Mouse (Mus musculus): Measurements from ENCODE around the gene Gja3. TPM values are rescaled to one million over a fixed set of nuclear protein-coding genes. Genes with fewer than 3 reads are reported as not detected.

Gja3 gene
- 0.89 and 0.97 TPM in 2 replicates for polyA plus RNA-seq (2015; fragmentation: Nextera tagmentation; extraction: Ambion mirVana)

DNA sequence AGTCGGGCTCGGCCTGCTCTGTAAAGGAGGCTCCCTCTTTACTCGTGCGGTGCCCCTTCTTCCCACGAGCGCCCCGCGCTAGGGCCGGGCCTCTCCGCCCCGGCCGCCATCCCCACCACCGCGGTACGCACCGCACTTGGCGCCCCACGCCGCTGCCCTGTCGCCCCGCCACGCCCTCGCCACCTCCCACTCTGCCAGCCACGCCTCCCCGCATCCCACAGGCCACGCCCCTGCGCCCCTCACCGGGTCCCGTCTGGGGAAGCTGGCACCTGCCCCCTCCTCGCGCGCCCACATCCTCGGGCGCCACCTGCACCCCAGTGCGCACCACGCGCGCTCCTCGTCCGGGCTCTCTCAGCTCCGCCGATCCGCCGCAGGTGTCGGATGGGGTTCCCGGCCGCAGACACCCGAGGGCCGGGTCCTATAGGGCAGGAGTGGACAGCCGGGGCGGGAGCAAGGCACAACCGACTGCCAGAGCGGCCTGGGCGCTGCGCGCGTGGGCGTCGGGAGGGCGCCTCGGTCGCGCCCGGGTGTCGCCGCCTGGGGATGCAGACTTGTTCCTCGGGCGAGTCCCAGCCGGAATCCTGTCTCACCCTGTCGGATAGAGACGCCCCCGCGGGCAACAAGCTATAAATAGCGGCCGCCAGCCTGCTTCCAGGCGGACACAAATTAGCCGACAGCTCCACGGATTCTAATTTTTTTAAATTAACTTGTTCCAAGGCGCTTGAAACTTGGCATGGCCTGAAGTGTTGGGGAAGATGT is at the start of gene Gja3:
TSS of gene Gja3 (minus strand) at position 538 of the 759 bp plus-strand sequence.
- Histone ChIP-seq H3K4me3 (peak within 1 kb of the TSS; percentile 48), H3K9ac (peak within 1 kb of the TSS; percentile 22), H3K4me1 (peaks cover 13% of the 10 kb centered on the region; the same call in 1 of the 2 replicates), H3K4me2 (peak within 1 kb of the TSS; percentile 97), H3K27me3 (replicated peaks) (peaks cover 39% of the 10 kb centered on the region), H3K36me3 (replicated peaks) (no peaks in the 10 kb centered on the region), H3K27ac (no peak within 1 kb of the TSS), H3K9me3 (no peaks in the 10 kb centered on the region)
- WGBS = under 1% methylated on average over 77 of the region's 79 CpGs
- ATAC-seq (replicated peaks) = peak; percentile 62

- H3K4me2 ChIP-seq = no peak overlapping the region
- H3K27me3 ChIP-seq (replicated peaks) = peaks cover 54% of the 10 kb centered on the region
- peaks cover 19% of the 10 kb centered on the region for H3K4me1 ChIP-seq
- H3K27ac ChIP-seq = no peak overlapping the region
- H3K9me3 ChIP-seq = no peaks in the 10 kb centered on the region
- WGBS = 81% methylated on average over 8 of the region's 8 CpGs
- H3K36me3 ChIP-seq (replicated peaks) = no peaks in the 10 kb centered on the region
- H3K4me3 ChIP-seq = no peak overlapping the region
- ATAC-seq (replicated peaks) = no peak
- no peak overlapping the region for H3K9ac ChIP-seq
These were observed 49.2 kb upstream of the Gja3 start for GRCm38 (mm10) chr14:57107091-57107490.

GRCm38 (mm10) chr14:57105721-57106120 is 47.8 kb upstream of the Gja3 start:
- 43% methylated on average over 11 of the region's 11 CpGs for WGBS
- Histone ChIP-seq H3K27me3 (replicated peaks) (peaks cover 60% of the 10 kb centered on the region), H3K36me3 (replicated peaks) (no peaks in the 10 kb centered on the region), H3K4me3 (no peak overlapping the region), H3K27ac (no peak overlapping the region), H3K4me1 (peaks cover 19% of the 10 kb centered on the region), H3K9me3 (no peaks in the 10 kb centered on the region), H3K4me2 (no peak overlapping the region), H3K9ac (no peak overlapping the region)
- ATAC-seq (replicated peaks) = no peak

- Histone ChIP-seq H3K4me1 (peaks cover 19% of the 10 kb centered on the region), H3K4me3 (no peak overlapping the region), H3K9me3 (no peaks in the 10 kb centered on the region), H3K27me3 (replicated peaks) (peaks cover 60% of the 10 kb centered on the region), H3K27ac (no peak overlapping the region), H3K36me3 (replicated peaks) (no peaks in the 10 kb centered on the region), H3K9ac (no peak overlapping the region), H3K4me2 (peak overlapping the region; percentile 99)
- ATAC-seq (replicated peaks) = peak; percentile 3; the same call in 1 of the 2 replicates
- WGBS = 9% methylated on average over 14 of the region's 14 CpGs
These were observed 47.2 kb upstream of the Gja3 start for GRCm38 (mm10) chr14:57105111-57105510.

GRCm38 (mm10) chr14:57104106-57105023 is 46.5 kb upstream of the Gja3 start, which contains the start of gene Gjb2:
TSS of gene Gjb2 (minus strand) at chr14:57104702.
- Histone ChIP-seq H3K27ac (no peak within 1 kb of the TSS), H3K9me3 (no peaks in the 10 kb centered on the region), H3K4me1 (peaks cover 19% of the 10 kb centered on the region), H3K36me3 (replicated peaks) (no peaks in the 10 kb centered on the region), H3K4me3 (peak within 1 kb of the TSS; percentile 55), H3K9ac (peak within 1 kb of the TSS; percentile 29), H3K27me3 (replicated peaks) (peaks cover 60% of the 10 kb centered on the region), H3K4me2 (peak within 1 kb of the TSS; percentile 99)
- WGBS = under 1% methylated on average over 94 of the region's 101 CpGs
- ATAC-seq (replicated peaks) = peak; percentile 81

- Histone ChIP-seq H3K27me3 (replicated peaks) (peaks cover 60% of the 10 kb centered on the region), H3K4me3 (peak overlapping the region; percentile 55), H3K4me1 (peaks cover 19% of the 10 kb centered on the region), H3K4me2 (peak overlapping the region; percentile 99), H3K9ac (peak overlapping the region; percentile 29), H3K27ac (no peak overlapping the region), H3K36me3 (replicated peaks) (no peaks in the 10 kb centered on the region), H3K9me3 (no peaks in the 10 kb centered on the region)
- ATAC-seq (replicated peaks) = no peak
- under 1% methylated on average over 22 of the region's 22 CpGs for WGBS
These were observed 45.8 kb upstream of the Gja3 start for GRCm38 (mm10) chr14:57103711-57104105.

DNA sequence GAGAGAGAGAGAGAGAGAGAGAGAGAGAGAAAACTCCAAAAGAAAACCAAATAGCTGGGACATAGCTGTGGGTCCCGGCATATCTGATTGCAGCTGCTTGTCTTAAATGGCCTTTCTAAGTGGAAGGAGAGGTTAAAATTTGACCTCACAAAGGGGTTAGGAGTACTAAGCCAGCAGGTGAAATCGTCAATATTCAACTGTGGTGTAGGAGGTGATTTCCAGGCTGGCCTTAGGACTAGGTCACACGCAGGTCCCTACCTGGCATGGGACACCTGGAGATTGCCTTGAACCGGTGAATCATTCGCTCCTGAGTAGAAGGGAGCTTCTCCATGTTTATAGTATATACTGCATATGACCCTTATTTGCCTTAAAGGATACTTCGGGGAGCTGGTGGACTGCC is 45.2 kb upstream of the Gja3 start:
- 56% methylated on average over 6 of the region's 6 CpGs for WGBS
- H3K4me3 ChIP-seq = no peak overlapping the region
- H3K36me3 ChIP-seq (replicated peaks) = no peaks in the 10 kb centered on the region
- H3K27me3 ChIP-seq (replicated peaks) = peaks cover 60% of the 10 kb centered on the region
- H3K4me2 ChIP-seq = peak overlapping the region; percentile 99; the same call in 1 of the 2 replicates
- ATAC-seq (replicated peaks) = no peak
- H3K4me1 ChIP-seq = peaks cover 19% of the 10 kb centered on the region
- no peak overlapping the region for H3K9ac ChIP-seq
- no peak overlapping the region for H3K27ac ChIP-seq
- no peaks in the 10 kb centered on the region for H3K9me3 ChIP-seq

GRCm38 (mm10) chr14:57101623-57102022 is 43.7 kb upstream of the Gja3 start:
- no peak for ATAC-seq (replicated peaks)
- Histone ChIP-seq H3K4me2 (no peak overlapping the region), H3K4me1 (peaks cover 19% of the 10 kb centered on the region), H3K27me3 (replicated peaks) (peaks cover 50% of the 10 kb centered on the region), H3K9ac (no peak overlapping the region), H3K4me3 (no peak overlapping the region), H3K9me3 (no peaks in the 10 kb centered on the region), H3K36me3 (replicated peaks) (no peaks in the 10 kb centered on the region), H3K27ac (no peak overlapping the region)
- 88% methylated on average over 7 of the region's 7 CpGs for WGBS

DNA sequence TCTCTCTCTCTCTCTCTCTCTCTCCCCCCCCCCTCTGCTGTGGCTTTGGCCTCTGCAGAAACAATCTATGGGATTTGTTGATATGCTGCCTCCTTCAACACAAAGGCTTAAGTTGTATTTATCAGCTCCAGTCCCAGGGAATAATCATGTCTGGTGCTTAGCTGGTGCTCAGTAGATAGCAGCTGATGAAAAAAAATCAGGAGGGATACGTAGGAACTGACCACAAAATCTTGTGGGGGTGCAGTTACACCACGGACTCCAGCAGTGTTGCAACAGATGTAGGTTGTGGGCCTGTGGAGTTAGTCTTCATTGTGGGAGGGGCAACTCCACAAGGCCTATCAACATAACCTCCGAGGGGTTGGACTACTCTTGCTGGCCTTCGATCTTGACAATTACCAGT is 38.0 kb upstream of the Gja3 start:
- Histone ChIP-seq H3K9me3 (no peaks in the 10 kb centered on the region), H3K27ac (no peak overlapping the region)

DNA sequence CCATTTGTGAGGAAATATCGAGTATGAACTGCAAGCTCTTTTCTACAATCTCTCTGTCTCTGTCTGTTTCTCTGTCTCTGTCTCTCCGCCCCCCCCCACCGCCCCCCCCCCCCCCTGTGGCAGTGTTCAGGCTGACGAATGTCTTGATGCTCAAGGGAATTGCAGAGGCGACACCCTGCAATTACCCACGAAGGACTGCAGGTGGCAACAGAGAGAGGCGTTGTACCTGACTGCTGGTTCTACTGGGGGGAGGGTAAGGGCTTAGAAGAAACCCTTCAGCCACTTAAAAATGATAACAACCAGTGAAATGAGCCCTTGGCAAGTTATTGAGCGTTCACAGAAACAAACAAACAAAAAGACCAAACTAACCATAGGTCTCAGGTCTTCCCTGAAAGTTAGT is 35.1 kb upstream of the Gja3 start:
- 5% methylated on average over 7 of the region's 8 CpGs for WGBS

More for the DNA sequence above, 38.0 kb upstream of the Gja3 start:
- Histone ChIP-seq H3K4me1 (no peaks in the 10 kb centered on the region), H3K9ac (no peak overlapping the region), H3K36me3 (replicated peaks) (no peaks in the 10 kb centered on the region), H3K4me3 (no peak overlapping the region), H3K4me2 (no peak overlapping the region), H3K27me3 (replicated peaks) (no peaks in the 10 kb centered on the region)
- 80% methylated on average over 4 of the region's 4 CpGs for WGBS
- no peak for ATAC-seq (replicated peaks)

GRCm38 (mm10) chr14:57090001-57090400 is 32.1 kb upstream of the Gja3 start:
- no peak overlapping the region for H3K4me3 ChIP-seq
- H3K27ac ChIP-seq = no peak overlapping the region
- no peaks in the 10 kb centered on the region for H3K36me3 ChIP-seq (replicated peaks)
- H3K9me3 ChIP-seq = no peaks in the 10 kb centered on the region
- no peak overlapping the region for H3K4me2 ChIP-seq
- no peak overlapping the region for H3K9ac ChIP-seq
- H3K4me1 ChIP-seq = no peaks in the 10 kb centered on the region
- no peaks in the 10 kb centered on the region for H3K27me3 ChIP-seq (replicated peaks)
- 65% methylated on average over 2 of the region's 2 CpGs for WGBS
- no peak for ATAC-seq (replicated peaks)

More for the DNA sequence above, 35.1 kb upstream of the Gja3 start:
- Histone ChIP-seq H3K27me3 (replicated peaks) (no peaks in the 10 kb centered on the region), H3K9me3 (no peaks in the 10 kb centered on the region), H3K4me1 (no peaks in the 10 kb centered on the region), H3K27ac (no peak overlapping the region), H3K9ac (no peak overlapping the region), H3K36me3 (replicated peaks) (no peaks in the 10 kb centered on the region), H3K4me2 (no peak overlapping the region), H3K4me3 (no peak overlapping the region)
- no peak for ATAC-seq (replicated peaks)

DNA sequence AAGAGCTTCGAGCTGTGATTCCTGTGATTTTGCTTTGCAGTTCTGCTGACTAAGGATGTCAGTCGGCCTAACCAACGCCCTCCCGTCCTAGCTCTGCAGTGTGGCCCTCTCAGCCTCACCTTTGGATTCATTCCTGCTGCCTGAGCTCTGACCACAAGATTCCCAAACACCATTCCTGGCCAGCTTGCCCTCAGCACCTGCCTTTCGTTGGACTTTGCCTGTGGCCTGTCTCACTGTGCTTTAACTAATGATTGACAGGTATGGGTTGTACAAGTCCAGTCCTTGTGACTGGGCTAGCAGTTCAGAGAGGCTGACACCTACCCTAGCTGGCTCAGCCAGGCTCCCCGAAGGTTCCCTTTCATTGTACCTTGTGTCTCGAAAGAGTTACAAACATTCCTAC is 31.2 kb upstream of the Gja3 start:
- Histone ChIP-seq H3K27ac (no peak overlapping the region), H3K4me3 (no peak overlapping the region), H3K36me3 (replicated peaks) (no peaks in the 10 kb centered on the region), H3K9ac (no peak overlapping the region), H3K27me3 (replicated peaks) (no peaks in the 10 kb centered on the region), H3K4me2 (no peak overlapping the region), H3K4me1 (no peaks in the 10 kb centered on the region), H3K9me3 (no peaks in the 10 kb centered on the region)
- no peak for ATAC-seq (replicated peaks)
- 90% methylated on average over 7 of the region's 7 CpGs for WGBS

All from midbrain, embryonic 15.5 days (tissue).